Mouse (Mus musculus): ENCODE data around the gene Lig1.

- TF ChIP-seq POLR2A (IDR thresholded peaks at IDR 0.05; ENCODE audit: borderline replicate concordance, extremely low read depth, low read depth, low read length) (no peak), CTCF (IDR thresholded peaks at IDR 0.05; ENCODE audit: insufficient read depth, low read length) (no peak)
These were observed 47.2 kb downstream of the Lig1 start, which contains the start of gene Pla2g4c for GRCm38 (mm10) chr7:13324316-13324715.
